Mouse (Mus musculus) lung, postnatal 4 days (tissue): ENCODE data around the gene Zfp609.
"Not testable (repeated sequence)": the region's sequence is repeated elsewhere in the genome, so short reads cannot be mapped to it uniquely, and the experiment has no call there.

Experiments
- DNase-seq, 2 experiments: peaks; one replicate each; pipeline ENCODE4 v3.0.0; 2021

Gene Zfp609

GRCm38 (mm10) chr9:65812841-65813240 is 14.5 kb downstream of the Zfp609 start:
- no peak for DNase-seq

GRCm38 (mm10) chr9:65811784-65812183 is 15.6 kb downstream of the Zfp609 start:
- DNase-seq = no peak

DNA sequence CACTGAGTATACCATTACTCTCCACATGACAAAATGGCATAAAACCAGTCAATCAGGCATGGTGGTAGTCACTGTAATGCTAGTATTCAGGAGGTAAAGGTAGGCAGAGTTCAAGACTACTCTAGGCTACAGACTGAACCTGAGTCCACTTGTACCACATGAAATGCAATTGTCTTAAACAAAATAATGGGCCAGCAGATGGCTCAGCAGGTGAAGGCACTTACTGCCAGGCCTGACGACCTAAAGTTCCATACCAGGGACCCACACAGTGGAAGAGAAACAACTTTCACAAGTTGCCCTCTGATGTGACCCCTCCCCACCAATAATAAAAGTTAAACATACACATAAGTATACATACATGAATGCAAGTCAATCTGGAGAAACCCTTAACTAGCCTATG is 19.5 kb downstream of the Zfp609 start:
- no peak for DNase-seq

DNA sequence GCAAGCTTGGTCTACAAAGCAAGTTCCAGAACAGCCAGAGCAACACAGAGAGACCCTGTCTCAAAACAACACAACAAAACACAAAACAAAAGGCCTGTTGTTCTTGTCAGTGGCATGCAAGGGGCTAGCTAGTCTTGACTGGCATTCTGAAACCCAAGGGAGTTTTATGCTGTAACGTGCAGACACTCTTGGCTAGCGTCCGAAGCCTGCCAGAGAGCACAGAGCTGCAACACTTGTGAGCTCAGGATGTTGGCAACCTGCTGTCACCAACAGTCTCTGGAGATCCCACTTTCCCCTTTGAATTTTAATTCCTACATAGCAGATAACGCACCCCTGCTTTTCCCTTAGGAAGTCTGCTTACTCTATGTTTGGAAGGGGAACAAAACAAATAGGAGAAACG is 20.1 kb downstream of the Zfp609 start:
- no peak for DNase-seq

DNA sequence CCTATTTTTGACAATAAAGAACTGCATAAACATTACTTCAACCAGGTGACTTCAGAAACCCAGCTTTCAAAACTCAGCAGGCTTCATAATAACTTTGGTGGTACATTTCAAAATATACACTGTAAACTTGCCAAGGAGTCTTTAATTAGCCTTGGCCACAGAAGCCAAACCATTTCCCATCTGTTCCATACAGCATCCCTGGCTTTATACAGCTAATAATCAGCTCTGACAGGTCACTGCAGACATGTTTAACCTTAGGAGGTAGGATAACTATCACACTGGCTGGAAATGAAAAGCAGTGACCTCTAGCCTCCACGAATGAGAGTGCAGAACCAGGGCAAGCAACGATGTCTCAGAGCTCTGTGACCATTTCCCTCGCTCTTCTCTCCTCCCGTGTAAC is 27.6 kb downstream of the Zfp609 start:
- no peak for DNase-seq

DNA sequence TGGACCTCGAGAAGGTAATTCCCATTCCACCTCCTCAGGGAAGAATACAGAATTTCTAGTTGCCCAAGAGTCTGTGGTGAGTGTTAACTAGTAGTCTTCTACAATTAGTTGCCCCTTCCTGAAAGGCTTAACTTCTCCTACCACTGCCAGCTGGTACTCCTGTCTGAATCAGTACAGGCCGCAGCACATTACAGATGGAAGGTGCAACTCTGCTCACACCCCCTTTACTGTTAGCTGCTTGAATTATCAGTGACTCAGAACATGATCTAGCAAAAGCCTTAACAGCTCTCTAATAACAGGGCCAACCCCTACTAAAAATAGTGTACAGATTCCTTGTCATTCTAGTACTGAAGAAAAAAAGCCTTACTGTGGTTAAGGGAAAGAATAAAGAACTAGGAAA is 31.7 kb downstream of the Zfp609 start:
- no peak for DNase-seq

GRCm38 (mm10) chr9:65794313-65794712 is 33.1 kb downstream of the Zfp609 start:
- no peak for DNase-seq

DNA sequence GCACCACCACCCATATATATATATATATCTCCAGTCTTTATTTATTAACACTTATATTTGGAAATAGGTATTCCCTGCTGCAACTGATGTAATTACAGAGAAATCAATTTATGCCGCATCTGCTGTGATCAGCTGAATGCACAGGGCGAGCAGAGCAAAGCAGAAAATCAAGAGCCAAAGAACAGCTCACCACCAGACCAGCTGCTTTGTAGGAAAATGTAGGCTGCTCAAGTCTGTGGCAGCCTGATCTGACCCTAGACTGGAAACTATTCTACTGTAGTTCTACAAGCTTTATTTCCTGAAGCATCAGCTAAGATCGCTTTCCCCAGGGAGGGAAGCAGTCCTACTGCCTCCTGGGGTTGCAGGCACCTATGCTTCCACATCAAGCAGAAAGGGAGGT is 33.9 kb downstream of the Zfp609 start:
- DNase-seq = no peak

- DNase-seq = no peak
Measured at GRCm38 (mm10) chr9:65793086-65793485, 34.3 kb downstream of the Zfp609 start.

GRCm38 (mm10) chr9:65791846-65792245 is 35.5 kb downstream of the Zfp609 start:
- no peak for DNase-seq

GRCm38 (mm10) chr9:65791106-65791505 is 36.3 kb downstream of the Zfp609 start:
- no peak for DNase-seq

DNA sequence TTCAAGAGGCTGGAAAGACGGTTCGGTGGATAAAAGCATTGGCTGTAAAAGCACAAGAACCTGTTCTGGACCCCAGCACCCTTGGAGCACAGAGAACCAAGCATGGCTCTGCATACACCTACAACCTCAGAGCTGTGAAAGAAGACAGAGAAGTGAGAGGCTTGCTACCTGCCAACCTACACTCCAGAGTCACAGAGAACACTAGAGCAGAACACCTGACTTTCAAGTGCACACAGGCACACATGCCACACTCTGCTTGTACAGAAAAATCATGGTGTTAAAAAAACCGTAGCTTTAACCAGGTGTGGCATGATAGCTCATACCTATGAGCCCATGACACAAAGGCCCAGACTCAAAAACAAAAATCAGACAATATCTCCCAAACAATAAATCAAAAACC is 37.6 kb downstream of the Zfp609 start:
- DNase-seq = peak in 1 of 2 experiments; percentile 25

DNA sequence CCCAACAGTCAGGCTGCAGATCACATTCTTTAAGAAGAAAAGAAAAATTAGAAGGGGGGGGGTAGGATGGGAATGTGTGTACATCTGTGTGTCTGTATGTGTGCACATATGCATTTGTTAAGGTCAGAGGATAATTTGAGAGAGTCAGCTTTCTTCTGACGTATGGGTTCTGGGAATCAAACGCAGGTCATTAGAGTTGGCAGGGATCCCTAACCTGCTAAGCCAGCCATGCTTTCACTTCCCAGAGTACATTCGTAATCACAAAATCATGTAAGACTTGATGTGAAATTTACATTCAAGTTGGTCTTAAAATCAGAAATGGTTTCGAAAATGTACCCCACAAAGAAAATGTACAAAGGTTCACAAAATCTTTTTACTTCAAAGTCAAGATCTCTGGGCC is 38.8 kb downstream of the Zfp609 start:
- no peak for DNase-seq

DNA sequence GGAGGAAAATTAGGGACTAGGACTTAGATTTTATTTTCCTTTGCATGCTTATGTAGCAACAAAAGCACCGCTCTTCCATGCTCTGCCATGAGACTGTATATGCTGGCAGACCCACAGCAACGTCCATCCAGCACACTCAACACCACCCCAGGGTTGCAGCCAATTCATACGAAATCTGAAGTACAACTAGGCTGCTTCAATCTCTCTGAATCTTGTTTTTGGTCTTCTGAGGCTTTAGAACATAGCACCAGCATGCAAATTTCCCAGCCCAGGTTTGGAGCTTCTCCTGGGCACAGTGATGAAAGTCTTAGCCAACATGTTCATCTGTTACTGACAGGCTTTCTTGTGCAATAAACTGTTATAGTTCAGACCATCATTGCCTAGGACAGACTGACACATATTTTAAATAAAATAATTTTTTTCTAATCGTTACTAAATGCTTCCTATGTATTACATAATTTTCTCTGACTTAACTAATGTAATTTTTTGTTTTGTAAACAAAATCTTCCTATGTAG is 39.5 kb downstream of the Zfp609 start:
- no peak for DNase-seq

GRCm38 (mm10) chr9:65786885-65787787 is 40.2 kb downstream of the Zfp609 start:
- DNase-seq = peak; percentile 20 to 43

- DNase-seq = no peak
Measured at GRCm38 (mm10) chr9:65785772-65786368, 41.5 kb downstream of the Zfp609 start.

DNA sequence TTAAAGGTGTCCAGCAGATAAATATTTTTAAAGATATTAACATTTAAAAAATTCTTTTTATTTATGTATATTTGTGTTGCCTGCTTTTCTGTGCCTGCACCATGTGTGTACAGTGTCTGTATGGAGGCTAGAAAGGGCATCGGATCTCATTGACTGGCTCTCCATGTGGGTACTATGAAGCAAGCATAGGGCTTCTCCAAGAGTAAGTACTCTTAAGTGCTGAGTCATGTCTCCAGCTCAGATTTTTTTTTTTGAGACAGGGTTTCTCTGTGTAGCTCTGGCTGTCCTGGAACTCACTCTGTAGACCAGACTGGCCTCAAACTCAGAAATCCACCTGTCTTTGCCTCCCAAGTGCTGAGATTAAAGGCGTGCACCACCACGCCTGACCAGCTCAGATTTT is 47.7 kb downstream of the Zfp609 start:
- DNase-seq = not testable (repeated sequence)

- DNase-seq = no peak
Measured at GRCm38 (mm10) chr9:65776874-65777432, 50.4 kb downstream of the Zfp609 start.

DNA sequence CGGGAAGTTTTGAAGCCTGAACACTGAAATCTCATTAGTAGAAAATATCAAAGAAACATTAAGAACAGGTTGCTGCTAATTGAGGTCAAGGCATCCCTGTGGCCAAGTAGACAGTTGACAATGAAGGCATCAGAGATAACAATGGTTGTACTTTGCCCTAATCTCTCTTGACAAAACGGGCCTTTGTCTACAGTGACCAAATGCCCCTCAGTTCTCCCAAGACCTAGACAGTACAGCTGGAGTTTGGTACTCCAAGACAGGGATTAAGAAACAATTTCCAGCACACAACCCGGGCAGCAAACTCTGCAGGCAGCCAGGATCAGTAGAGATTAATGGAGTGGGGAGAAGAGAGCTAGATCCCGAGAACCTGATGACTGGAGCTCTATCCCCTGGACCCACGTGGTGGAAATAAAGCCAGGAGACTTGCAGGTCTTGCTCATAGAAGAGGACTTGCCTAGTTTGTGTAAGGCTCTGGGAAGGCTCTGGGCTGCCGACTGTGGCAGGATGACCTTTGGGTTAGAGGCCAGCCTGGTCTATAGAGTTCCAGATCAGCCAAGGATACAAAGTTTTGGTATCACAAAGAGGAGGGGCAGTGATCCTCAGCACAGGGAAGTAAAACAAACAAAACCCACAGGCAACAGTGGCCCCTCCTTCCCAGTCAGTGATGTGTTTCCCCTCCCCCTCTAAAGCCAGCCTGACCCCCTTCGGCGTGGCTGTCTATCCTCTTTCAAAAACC is 51.1 kb downstream of the Zfp609 start:
- no peak for DNase-seq

GRCm38 (mm10) chr9:65773783-65774182 is 53.6 kb downstream of the Zfp609 start:
- DNase-seq = no peak

- DNase-seq = no peak
Measured at GRCm38 (mm10) chr9:65771011-65771664, 56.2 kb downstream of the Zfp609 start.

GRCm38 (mm10) chr9:65762728-65763127 is 64.6 kb downstream of the Zfp609 start:
- no peak for DNase-seq

- no peak for DNase-seq
Measured at GRCm38 (mm10) chr9:65759992-65760391, 67.4 kb downstream of the Zfp609 start.
